Mouse (Mus musculus) heart, embryonic 15.5 days (tissue): ENCODE measurements around the gene Myo3b. TPM values are rescaled to one million over a fixed set of nuclear protein-coding genes. Genes with fewer than 3 reads are reported as not detected.

Experiments
- ATAC-seq: fragments of 200-750 bp; cut with Nextera tagmentation; replicated peaks from 2 replicates; pipeline ENCODE4 v1.8.0; 2017; ENCODE audit warnings: low read depth, moderate TSS enrichment; ENCODE audit not compliant: insufficient number of reproducible peaks, insufficient read depth, low FRiP score
- H3K27ac ChIP-seq: fragments of 300-500 bp; sonication (generic); 2 replicates; pipeline ENCODE4 v1.5.1; 2015; ENCODE audit warnings: mild to moderate bottlenecking, inconsistent platforms
- H3K27me3 ChIP-seq: fragments of 300-500 bp; sonication (generic); 2 replicates; pipeline ENCODE4 v1.6.1; 2015; ENCODE audit warnings: inconsistent platforms
- H3K36me3 ChIP-seq: fragments of 300-500 bp; sonication (generic); 2 replicates; pipeline ENCODE4 v1.6.1; 2015; ENCODE audit warnings: mild to moderate bottlenecking, inconsistent platforms
- H3K4me1 ChIP-seq: fragments of 300-500 bp; sonication (generic); replicated peaks from 2 replicates; pipeline ENCODE4 v1.6.1; 2015; ENCODE audit warnings: inconsistent platforms
- H3K4me2 ChIP-seq: fragments of 300-500 bp; sonication (generic); 2 replicates; pipeline ENCODE4 v1.6.1; 2015; ENCODE audit warnings: inconsistent platforms, mild to moderate bottlenecking, moderate library complexity
- H3K4me3 ChIP-seq: fragments of 300-500 bp; sonication (generic); 2 replicates; pipeline ENCODE4 v1.5.1; 2015; ENCODE audit warnings: mild to moderate bottlenecking, inconsistent platforms
- H3K9ac ChIP-seq: fragments of 300-500 bp; sonication (generic); 2 replicates; pipeline ENCODE4 v1.6.1; 2015; ENCODE audit warnings: mild to moderate bottlenecking, inconsistent platforms
- H3K9me3 ChIP-seq: fragments of 300-500 bp; sonication (generic); replicated peaks from 2 replicates; pipeline ENCODE4 v1.6.1; 2016; ENCODE audit warnings: inconsistent platforms
- WGBS: fragments of 180-500 bp; shearing (Covaris S2); methylation state at CpG from one replicate; pipeline ENCODE4 v1.1.7; 2015; ENCODE audit warnings: mixed read lengths; 5-methylcytosine and 5-hydroxymethylcytosine counted together
- polyA plus RNA-seq: library from polyadenylated mRNA; unstranded; fragments of >200 nt; fragmentation: Nextera tagmentation; extraction: Ambion mirVana; gene quantifications from 2 replicates; pipeline ENCODE4 v1.2.1, GENCODE M21; 2015

The Myo3b gene
- polyA plus RNA-seq, 1 experiment from 2014 or later = 0.25 TPM

DNA sequence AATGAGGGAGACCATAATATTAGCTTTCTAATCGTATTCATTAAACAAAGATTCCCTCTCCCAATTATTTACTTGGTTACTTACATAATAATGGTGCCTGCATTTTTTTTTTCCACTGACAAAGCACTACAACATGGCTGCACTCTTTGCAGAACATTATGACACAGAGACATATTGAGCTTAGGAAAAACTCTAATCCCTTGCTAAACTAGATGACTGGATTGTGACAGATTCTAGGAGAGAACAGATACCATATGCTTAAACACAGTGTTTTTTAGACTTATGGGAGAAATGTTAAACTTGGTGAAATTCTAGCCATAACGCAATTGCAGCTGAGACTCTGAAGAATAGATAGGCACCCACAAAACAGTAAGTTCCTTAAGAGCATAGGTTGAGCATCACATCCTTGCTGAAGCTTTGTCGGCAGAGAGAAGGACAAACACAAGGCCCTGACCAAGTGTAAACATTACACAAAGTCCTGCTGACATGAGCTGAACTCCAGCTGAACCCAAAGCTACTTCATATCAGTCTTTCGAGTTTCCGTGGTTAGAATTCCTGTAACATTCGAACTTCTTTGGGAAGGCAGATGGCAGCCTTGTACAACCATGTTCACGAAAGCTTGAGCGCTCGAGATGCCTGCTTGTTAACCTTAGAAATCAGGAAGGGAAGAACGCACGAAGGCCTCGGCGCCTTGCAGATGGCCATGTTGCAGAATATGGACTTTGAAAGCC is 382.4 kb downstream of the Myo3b start:
- WGBS = 41% methylated on average over 13 of the region's 13 CpGs
- Histone ChIP-seq H3K4me1 (peaks cover 3% of the 10 kb centered on the region; the same call in 1 of the 2 replicates), H3K4me2 (no peak overlapping the region), H3K27me3 (no peaks in the 10 kb centered on the region), H3K36me3 (no peaks in the 10 kb centered on the region), H3K9ac (no peak overlapping the region), H3K9me3 (no peaks in the 10 kb centered on the region), H3K27ac (no peak overlapping the region), H3K4me3 (no peak overlapping the region)
- no peak for ATAC-seq

- Histone ChIP-seq H3K9me3 (no peaks in the 10 kb centered on the region), H3K4me3 (no peak overlapping the region), H3K27me3 (no peaks in the 10 kb centered on the region), H3K36me3 (no peaks in the 10 kb centered on the region), H3K4me1 (peaks cover 3% of the 10 kb centered on the region; the same call in 1 of the 2 replicates), H3K27ac (no peak overlapping the region), H3K4me2 (no peak overlapping the region), H3K9ac (no peak overlapping the region)
- 54% methylated on average over 11 of the region's 11 CpGs for WGBS
- ATAC-seq = no peak
Observed at GRCm38 (mm10) chr2:70425611-70426010, 386.7 kb downstream of the Myo3b start.

- H3K27me3 ChIP-seq = peaks cover 12% of the 10 kb centered on the region
- peaks cover 5% of the 10 kb centered on the region for H3K4me1 ChIP-seq
- no peak overlapping the region for H3K27ac ChIP-seq
- no peaks in the 10 kb centered on the region for H3K36me3 ChIP-seq
- H3K4me2 ChIP-seq = peak overlapping the region; percentile 44
- H3K9ac ChIP-seq = no peak overlapping the region
- H3K4me3 ChIP-seq = peak overlapping the region; percentile 10; the same call in 1 of the 2 replicates
- 3% methylated on average over 4 of the region's 4 CpGs for WGBS
- no peaks in the 10 kb centered on the region for H3K9me3 ChIP-seq
- 0 out of 2 replicates have a peak, but pooled peaks have one; percentile 27 for ATAC-seq
Observed at GRCm38 (mm10) chr2:70443035-70443434, 404.1 kb downstream of the Myo3b start.

GRCm38 (mm10) chr2:70444141-70444540 is 405.2 kb downstream of the Myo3b start:
- H3K4me1 ChIP-seq = peaks cover 5% of the 10 kb centered on the region
- H3K27ac ChIP-seq = no peak overlapping the region
- ATAC-seq = no peak
- H3K9me3 ChIP-seq = no peaks in the 10 kb centered on the region
- no peaks in the 10 kb centered on the region for H3K36me3 ChIP-seq
- H3K4me2 ChIP-seq = no peak overlapping the region
- H3K9ac ChIP-seq = no peak overlapping the region
- H3K27me3 ChIP-seq = peaks cover 15% of the 10 kb centered on the region
- WGBS = 12% methylated on average over 7 of the region's 7 CpGs
- H3K4me3 ChIP-seq = no peak overlapping the region

- Histone ChIP-seq H3K36me3 (no peaks in the 10 kb centered on the region), H3K9ac (peak overlapping the region; percentile 45)
Observed at GRCm38 (mm10) chr2:70456205-70456604, 417.3 kb downstream of the Myo3b start.

GRCm38 (mm10) chr2:70463606-70464005 is 424.7 kb downstream of the Myo3b start:
- peaks cover 12% of the 10 kb centered on the region; the same call in 1 of the 2 replicates for H3K27me3 ChIP-seq
- no peaks in the 10 kb centered on the region for H3K9me3 ChIP-seq
- no peak overlapping the region for H3K27ac ChIP-seq
- 76% methylated on average over 1 of the region's 1 CpGs for WGBS
- no peak for ATAC-seq
- H3K4me3 ChIP-seq = no peak overlapping the region
- H3K4me1 ChIP-seq = no peaks in the 10 kb centered on the region
- H3K4me2 ChIP-seq = no peak overlapping the region
- no peaks in the 10 kb centered on the region for H3K36me3 ChIP-seq
- H3K9ac ChIP-seq = no peak overlapping the region

More at GRCm38 (mm10) chr2:70456205-70456604, 417.3 kb downstream of the Myo3b start:
- Histone ChIP-seq H3K27me3 (peaks cover 29% of the 10 kb centered on the region), H3K27ac (no peak overlapping the region), H3K4me2 (peak overlapping the region; percentile 58), H3K4me1 (0 out of 2 replicates have a peak, but pooled peaks cover 2% of the 10 kb centered on the region), H3K9me3 (no peaks in the 10 kb centered on the region), H3K4me3 (peak overlapping the region; percentile 37)
- ATAC-seq = no peak
- WGBS = 7% methylated on average over 12 of the region's 12 CpGs

DNA sequence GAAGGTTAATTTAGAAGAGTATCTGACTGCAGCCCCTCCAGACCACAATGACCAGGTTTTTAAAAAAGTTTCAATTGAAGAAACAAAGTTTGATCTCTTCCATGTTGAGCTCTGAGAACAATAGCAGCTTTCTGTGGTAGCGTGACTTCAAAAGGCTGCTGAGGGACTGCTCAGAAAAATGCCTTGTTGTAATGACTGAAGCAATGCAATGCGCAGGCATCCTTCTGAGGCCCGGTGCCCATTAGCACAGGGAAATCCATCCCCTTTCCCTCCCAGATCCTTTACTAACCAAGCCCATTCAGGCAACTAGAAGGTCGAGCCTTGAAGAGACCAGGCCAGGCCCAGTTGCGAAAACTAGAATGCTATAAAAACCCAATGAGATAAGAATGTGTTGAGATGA is 432.2 kb downstream of the Myo3b start:
- Histone ChIP-seq H3K36me3 (no peaks in the 10 kb centered on the region), H3K4me3 (no peak overlapping the region), H3K4me1 (peaks cover 42% of the 10 kb centered on the region), H3K27ac (no peak overlapping the region), H3K4me2 (no peak overlapping the region), H3K9ac (no peak overlapping the region), H3K27me3 (peaks cover 75% of the 10 kb centered on the region), H3K9me3 (no peaks in the 10 kb centered on the region)
- no peak for ATAC-seq
- 36% methylated on average over 5 of the region's 5 CpGs for WGBS

GRCm38 (mm10) chr2:70471861-70472620 is 433.1 kb downstream of the Myo3b start:
- Histone ChIP-seq H3K4me1 (peaks cover 51% of the 10 kb centered on the region), H3K36me3 (no peaks in the 10 kb centered on the region), H3K4me3 (peak overlapping the region; percentile 45), H3K9ac (0 out of 2 replicates have a peak overlapping the region, but pooled peaks have one; percentile 9), H3K4me2 (peak overlapping the region; percentile 78), H3K27ac (no peak overlapping the region), H3K9me3 (no peaks in the 10 kb centered on the region), H3K27me3 (peaks cover 81% of the 10 kb centered on the region)
- WGBS = under 1% methylated on average over 48 of the region's 48 CpGs
- no peak for ATAC-seq

Other genes with a start within 250 kb of the Myo3b start
- 1.4 and 1.7 TPM in 2 replicates for gene Ccdc173, start 249.6 kb upstream of the Myo3b start, polyA plus RNA-seq
- 17.3 and 18.3 TPM in 2 replicates for gene Phospho2, start 249.5 kb upstream of the Myo3b start, polyA plus RNA-seq
- 46.4 and 53.0 TPM in 2 replicates for gene Klhl23, start 217.2 kb upstream of the Myo3b start, polyA plus RNA-seq
- 173 and 201 TPM in 2 replicates for gene Ssb, start 177.6 kb upstream of the Myo3b start, polyA plus RNA-seq
- 33.5 and 38.1 TPM in 2 replicates for gene Mettl5, start 153.5 kb upstream of the Myo3b start, polyA plus RNA-seq
- 9.1 and 11.8 TPM in 2 replicates for gene Ubr3, start 141.9 kb upstream of the Myo3b start, polyA plus RNA-seq